ENCODE assay signal across 10 mouse cellular contexts in the genomic region with DNA sequence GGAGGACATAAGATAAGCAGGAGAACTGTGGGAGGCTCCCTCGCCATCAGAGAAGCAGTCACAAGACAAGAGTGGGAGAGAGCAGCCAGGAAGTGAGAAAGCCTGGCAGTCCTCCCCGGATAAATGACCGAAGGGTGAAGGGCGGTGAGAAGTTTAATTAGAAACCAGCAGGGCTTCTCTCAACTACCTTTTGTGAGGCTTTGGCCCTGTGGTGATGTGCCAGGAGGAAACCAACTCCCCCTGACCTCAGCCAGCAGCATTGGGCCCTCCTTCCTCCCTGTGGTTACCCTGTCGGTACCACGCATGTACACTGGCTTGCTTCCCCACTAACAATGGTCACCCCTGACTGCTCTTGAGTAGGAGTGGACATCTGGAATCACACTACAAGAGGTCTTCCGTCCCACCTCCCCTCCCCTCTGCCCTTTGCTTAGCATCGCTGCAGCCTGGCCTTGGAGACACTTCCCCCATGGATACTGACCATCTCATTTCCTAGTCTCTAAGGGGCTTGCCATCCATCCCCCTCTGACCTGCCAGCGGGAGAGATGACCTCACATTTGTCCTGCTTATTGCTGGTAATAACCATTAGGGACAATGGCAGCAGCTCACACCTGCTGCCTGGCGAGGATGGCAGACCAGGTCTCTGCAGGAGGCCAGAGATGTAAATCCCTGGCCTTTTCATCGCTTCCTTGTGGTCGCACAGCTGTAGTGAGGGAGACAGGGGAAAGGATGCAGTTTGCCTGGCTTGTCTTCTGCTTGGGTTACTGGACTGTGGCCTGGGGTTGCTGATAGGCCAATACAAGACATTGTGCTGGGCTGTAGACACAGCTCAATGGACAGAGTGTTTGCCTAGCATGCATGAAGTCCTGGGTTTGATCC.
DNase-seq lines count a peak whose midpoint lies in the region; ATAC-seq lines count a peak whose summit lies in the region.
"Had no signal": no experiment of that assay in that cellular context is flagged by ENCODE, and none has a peak within 500 bp of the region (broad histone marks: within the 10 kb centered on the region; RNA-seq: fewer than 3 reads in every experiment).

No protein-coding gene starts in this region.

- H3K4me2 ChIP-seq in heart, embryonic 11.5 days, result no peak overlapping the region

- H3K4me3 ChIP-seq in heart, embryonic 11.5 days (ENCODE audit: low read depth, low read length), result no peak overlapping the region
- H3K4me3 ChIP-seq in hindbrain, embryonic 10.5 days, result peak overlapping the region; percentile 14; the same call in 1 of the 2 replicates

- H3K4me1 ChIP-seq in heart, embryonic 11.5 days (ENCODE audit: control insufficient read depth, insufficient read depth, low read length), result peaks cover 8% of the 10 kb centered on the region; the same call in 1 of the 2 replicates
- H3K4me1 ChIP-seq in hindbrain, embryonic 10.5 days (replicated peaks), result peaks cover 46% of the 10 kb centered on the region

- no peak overlapping the region for H3K27ac ChIP-seq in heart, embryonic 11.5 days (ENCODE audit: low read depth, low read length)
- peak overlapping the region; percentile 36; the same call in 1 of the 2 replicates for H3K27ac ChIP-seq in hindbrain, embryonic 10.5 days
- H3K27ac ChIP-seq: limb, embryonic 13.5 days had no signal

- no peak for ATAC-seq in heart, embryonic 11.5 days (replicated peaks; ENCODE audit: insufficient number of reproducible peaks, low FRiP score, low TSS enrichment)

- H3K9ac ChIP-seq in heart, embryonic 11.5 days (ENCODE audit: low read depth, low read length), result no peak overlapping the region
- H3K9ac ChIP-seq: limb, embryonic 13.5 days had no signal

- DNase-seq in heart, adult 18-20 months, result peak; percentile 46 to 57
- peak; percentile 76 for DNase-seq in hindbrain, embryonic 10.5 days (ENCODE audit: low spot score)
- peak; percentile 70 to 82 for DNase-seq in kidney, postnatal 36 days
- DNase-seq in ovary, postnatal 36 days (ENCODE audit: low spot score), result peak; percentile 20
- DNase-seq in layer of hippocampus, adult 18-20 months (ENCODE audit: low spot score in 2 of 2), result no peak
- no peak for DNase-seq in natural killer cell, adult 2 months (ENCODE audit: low spot score in 2 of 2)
- no peak for DNase-seq in right cerebral cortex, postnatal 14 days
- DNase-seq: cerebellum, postnatal 36 days had no signal

- H3K27me3 ChIP-seq in heart, embryonic 11.5 days (ENCODE audit: control insufficient read depth, insufficient read depth, low read length), result 0 out of 2 replicates have a peak, but pooled peaks cover 6% of the 10 kb centered on the region
- H3K27me3 ChIP-seq in hindbrain, embryonic 10.5 days (ENCODE audit: insufficient read depth, poor library complexity, severe bottlenecking), result peaks cover 98% of the 10 kb centered on the region

- no peaks in the 10 kb centered on the region for H3K36me3 ChIP-seq in heart, embryonic 11.5 days (ENCODE audit: control insufficient read depth, insufficient read depth, low read length)
- no peaks in the 10 kb centered on the region for H3K36me3 ChIP-seq in hindbrain, embryonic 10.5 days
- H3K36me3 ChIP-seq: limb, embryonic 13.5 days had no signal

- no peaks in the 10 kb centered on the region for H3K9me3 ChIP-seq in heart, embryonic 11.5 days (replicated peaks; ENCODE audit: control insufficient read depth, low read length)
- no peaks in the 10 kb centered on the region for H3K9me3 ChIP-seq in hindbrain, embryonic 10.5 days
- H3K9me3 ChIP-seq: limb, embryonic 13.5 days had no signal

- WGBS in heart, embryonic 11.5 days (ENCODE audit: insufficient replicate concordance), result 32% methylated on average over 12 of the region's 12 CpGs
- WGBS in hindbrain, embryonic 10.5 days, result 6% methylated on average over 12 of the region's 12 CpGs

Comparison
In these comparisons a context has a peak if more than half of its experiments do, and no peak if none do; other contexts are left out.
1. DNase-seq: peak in heart, adult 18-20 months (2 of 2), hindbrain, embryonic 10.5 days (single experiment), kidney, postnatal 36 days (2 of 2) and ovary, postnatal 36 days (single experiment); none in layer of hippocampus, adult 18-20 months (0 of 2), natural killer cell, adult 2 months (0 of 2) and right cerebral cortex, postnatal 14 days (single experiment).